Mouse (Mus musculus) ES-E14 (cell line): ENCODE measurements at regions not wholly inside any gene's neighbourhood (a gene's known extent, or its start where the extent isn't known, plus 50 kb on each side); places are given as distances from the start of the nearest gene placed in this dataset.

ENCODE experiments used
- DNase-seq: peaks from one replicate; pipeline ENCODE4 v3.0.0-alpha.2; 2013; ENCODE audit warnings: low read depth, low spot score
- H3K27ac ChIP-seq: 2 replicates; pipeline ENCODE4 v1.5.1; 2012; ENCODE audit warnings: low read depth, mild to moderate bottlenecking, low read length, moderate library complexity, mixed read lengths; ENCODE audit not compliant: poor library complexity, insufficient read depth, severe bottlenecking
- H3K36me3 ChIP-seq: 2 replicates; pipeline ENCODE4 v1.6.1; 2012; ENCODE audit warnings: mild to moderate bottlenecking, low read length, moderate library complexity, mixed read lengths; ENCODE audit not compliant: control insufficient read depth, poor library complexity, insufficient read depth, severe bottlenecking
- H3K4me1 ChIP-seq, 2 experiments: fragments of 150-350 bp in 1 of 2; sonication (generic) in 1 of 2; 2 replicates each; pipeline ENCODE4 v1.6.1; 2012; ENCODE audit warnings: low read length in 2 of 2, mild to moderate bottlenecking in 1 of 2, mixed read lengths in 1 of 2; ENCODE audit not compliant: control insufficient read depth in 2 of 2, insufficient read depth in 2 of 2, poor library complexity in 1 of 2
- H3K4me3 ChIP-seq, 2 experiments: fragments of 150-350 bp in 1 of 2; sonication (generic) in 1 of 2; 2 replicates each; pipeline ENCODE4 v1.5.1; 2012; ENCODE audit warnings: low read length in 2 of 2, low read depth in 1 of 2, mild to moderate bottlenecking in 1 of 2, mixed read lengths in 1 of 2; ENCODE audit not compliant: insufficient read depth in 1 of 2, poor library complexity in 1 of 2, severe bottlenecking in 1 of 2
- H3K9ac ChIP-seq: 2 replicates; pipeline ENCODE4 v1.6.1; 2012; ENCODE audit warnings: low read depth, mild to moderate bottlenecking, low read length, mixed read lengths; ENCODE audit not compliant: poor library complexity, insufficient read depth, severe bottlenecking
- H3K9me3 ChIP-seq: fragments of 150-350 bp; sonication (generic); 2 replicates; pipeline ENCODE4 v1.6.1; 2012; ENCODE audit warnings: low read depth, mild to moderate bottlenecking, low read length; ENCODE audit not compliant: control insufficient read depth, insufficient read depth
- CHD2 ChIP-seq: IDR thresholded peaks from 2 replicates; pipeline ENCODE4 v1.6.1; 2014; ENCODE audit warnings: mild to moderate bottlenecking, low read depth, low read length, inconsistent platforms
- HCFC1 ChIP-seq: IDR thresholded peaks from 2 replicates; pipeline ENCODE4 v1.6.1; 2012; ENCODE audit warnings: low read length, inconsistent platforms, borderline replicate concordance; ENCODE audit not compliant: insufficient read depth
- MAFK ChIP-seq: IDR thresholded peaks from 2 replicates; pipeline ENCODE4 v1.6.1; 2014; ENCODE audit warnings: mild to moderate bottlenecking, low read depth, low read length, inconsistent platforms; ENCODE audit not compliant: insufficient read depth
- ZC3H11A ChIP-seq: IDR thresholded peaks from 2 replicates; pipeline ENCODE4 v1.6.1; 2012; ENCODE audit warnings: low read depth, mild to moderate bottlenecking, inconsistent platforms, low read length, borderline replicate concordance
- ZNF384 ChIP-seq: IDR thresholded peaks from 2 replicates; pipeline ENCODE4 v1.6.1; 2012; ENCODE audit warnings: low read depth, low read length, inconsistent platforms
- in situ Hi-C, 2 experiments: fragments of 600-800 bp; cut with MboI; formaldehyde crosslinking; loops; one replicate each; pipeline ENCODE4 v1.15.1; 2025; ENCODE audit warnings: low sequenced_read_pairs in 2 of 2, inconsistent platforms in 1 of 2; ENCODE audit not compliant: unreplicated experiment in 2 of 2

- Histone ChIP-seq H3K4me3 (no peak overlapping the region), H3K4me1 (no peaks in the 10 kb centered on the region), H3K9me3 (no peaks in the 10 kb centered on the region), H3K9ac (no peak overlapping the region), H3K27ac (no peak overlapping the region), H3K36me3 (no peaks in the 10 kb centered on the region)
- DNase-seq = no peak
- in situ Hi-C loops = no loop called here
- TF ChIP-seq HCFC1 (no peak), ZNF384 (no peak), CHD2 (no peak), MAFK (no peak), ZC3H11A (no peak)
These were observed 278.2 kb downstream of the Maf start for GRCm38 (mm10) chr8:115429291-115429883.

- Histone ChIP-seq H3K36me3 (no peaks in the 10 kb centered on the region), H3K4me1 (no peaks in the 10 kb centered on the region), H3K27ac (no peak overlapping the region), H3K4me3 (no peak overlapping the region), H3K9ac (no peak overlapping the region), H3K9me3 (no peaks in the 10 kb centered on the region)
- no peak for DNase-seq
- in situ Hi-C loops = no loop called here
- TF ChIP-seq HCFC1 (no peak), CHD2 (no peak), MAFK (no peak), ZNF384 (no peak), ZC3H11A (no peak)
These were observed 278.9 kb downstream of the Maf start for GRCm38 (mm10) chr8:115428528-115429290.

- no peak for DNase-seq
- Histone ChIP-seq H3K4me1 (no peaks in the 10 kb centered on the region), H3K36me3 (no peaks in the 10 kb centered on the region), H3K9ac (no peak overlapping the region), H3K9me3 (no peaks in the 10 kb centered on the region), H3K27ac (no peak overlapping the region), H3K4me3 (no peak overlapping the region)
- in situ Hi-C loops = no loop called here
- TF ChIP-seq HCFC1 (no peak), CHD2 (no peak)
These were observed 279.6 kb downstream of the Maf start for GRCm38 (mm10) chr8:115428022-115428421.

- in situ Hi-C loops = no loop called here
- H3K9ac ChIP-seq = no peak overlapping the region
- no peak overlapping the region for H3K27ac ChIP-seq
These were observed 280.1 kb downstream of the Maf start for GRCm38 (mm10) chr8:115427490-115427889.

GRCm38 (mm10) chr8:115426543-115426942 is 281.1 kb downstream of the Maf start:
- Histone ChIP-seq H3K4me3 (no peak overlapping the region), H3K4me1 (no peaks in the 10 kb centered on the region), H3K9me3 (no peaks in the 10 kb centered on the region), H3K9ac (no peak overlapping the region), H3K27ac (no peak overlapping the region), H3K36me3 (no peaks in the 10 kb centered on the region)
- in situ Hi-C loops = no loop called here
- TF ChIP-seq HCFC1 (no peak), ZNF384 (no peak), CHD2 (no peak), MAFK (no peak), ZC3H11A (no peak)
- no peak for DNase-seq

More at GRCm38 (mm10) chr8:115427490-115427889, 280.1 kb downstream of the Maf start:
- TF ChIP-seq ZNF384 (no peak), HCFC1 (no peak), MAFK (no peak), CHD2 (no peak), ZC3H11A (no peak)
- no peak for DNase-seq
- H3K4me3 ChIP-seq = no peak overlapping the region
- no peaks in the 10 kb centered on the region for H3K36me3 ChIP-seq
- H3K4me1 ChIP-seq = no peaks in the 10 kb centered on the region
- no peaks in the 10 kb centered on the region for H3K9me3 ChIP-seq
